Mouse (Mus musculus) hindbrain, embryonic 11.5 days (tissue): Measurements from ENCODE around the gene Dusp23. TPM values are rescaled to one million over a fixed set of nuclear protein-coding genes. Genes with fewer than 3 reads are reported as not detected.

Source experiments
- ATAC-seq: fragments of 200-750 bp; cut with Nextera tagmentation; 2 replicates; pipeline ENCODE4 v1.8.0; 2017; ENCODE audit warnings: mild to moderate bottlenecking, moderate TSS enrichment, moderate library complexity; ENCODE audit not compliant: low FRiP score
- DNase-seq: peaks from one replicate; pipeline ENCODE4 v3.0.0-alpha.2; 2015; ENCODE audit warnings: low spot score
- H3K27ac ChIP-seq: fragments of 300-500 bp; sonication (generic); 2 replicates; pipeline ENCODE4 v1.5.1; 2014; ENCODE audit warnings: mild to moderate bottlenecking, low read depth, low read length
- H3K27me3 ChIP-seq: fragments of 300-500 bp; sonication (generic); 2 replicates; pipeline ENCODE4 v1.6.1; 2014; ENCODE audit warnings: mild to moderate bottlenecking, low read length, moderate library complexity, mixed read lengths; ENCODE audit not compliant: control insufficient read depth, insufficient read depth
- H3K36me3 ChIP-seq: fragments of 300-500 bp; sonication (generic); 2 replicates; pipeline ENCODE4 v1.6.1; 2014; ENCODE audit warnings: mild to moderate bottlenecking, low read length, moderate library complexity, mixed read lengths; ENCODE audit not compliant: control insufficient read depth, insufficient read depth
- H3K4me1 ChIP-seq: fragments of 300-500 bp; sonication (generic); replicated peaks from 2 replicates; pipeline ENCODE4 v1.6.1; 2014; ENCODE audit warnings: low read length, mixed read lengths; ENCODE audit not compliant: control insufficient read depth, insufficient read depth
- H3K4me2 ChIP-seq: fragments of 300-500 bp; sonication (generic); replicated peaks from 2 replicates; pipeline ENCODE4 v1.6.1; 2014; ENCODE audit warnings: mild to moderate bottlenecking, low read depth, low read length
- H3K4me3 ChIP-seq: fragments of 300-500 bp; sonication (generic); 2 replicates; pipeline ENCODE4 v1.5.1; 2014; ENCODE audit warnings: low read depth, low read length
- H3K9ac ChIP-seq: fragments of 300-500 bp; sonication (generic); 2 replicates; pipeline ENCODE4 v1.6.1; 2014; ENCODE audit warnings: low read depth, low read length
- H3K9me3 ChIP-seq: fragments of 300-500 bp; sonication (generic); 2 replicates; pipeline ENCODE4 v1.6.1; 2016; ENCODE audit warnings: low read length; ENCODE audit not compliant: control insufficient read depth
- WGBS: fragments of 180-500 bp; shearing (Covaris S2); extraction: QIAGEN DNeasy Blood & Tissue Kit; methylation state at CpG from one replicate; pipeline ENCODE4 v1.1.7; 2014; 5-methylcytosine and 5-hydroxymethylcytosine counted together
- polyA plus RNA-seq: library from polyadenylated mRNA; unstranded; fragments of >200 nt; fragmentation: Nextera tagmentation; extraction: Ambion mirVana; gene quantifications from 2 replicates; pipeline ENCODE4 v1.2.1, GENCODE M21; 2014

The Dusp23 gene
- polyA plus RNA-seq, 1 experiment from 2014 or later: 9.4 TPM

GRCm38 (mm10) chr1:172590385-172590784, 42.4 kb downstream of the Dusp23 start, which contains the start of gene Slamf8:
Slamf8 (minus strand) TSS chr1:172590568.
- no peaks in the 10 kb centered on the region for H3K27me3 ChIP-seq
- H3K36me3 ChIP-seq: no peaks in the 10 kb centered on the region
- H3K9ac ChIP-seq: no peak within 1 kb of the TSS
- no peak within 1 kb of the TSS for H3K4me2 ChIP-seq
- ATAC-seq: no peak
- H3K4me1 ChIP-seq: no peaks in the 10 kb centered on the region
- no peak within 1 kb of the TSS for H3K27ac ChIP-seq
- DNase-seq: no peak
- H3K4me3 ChIP-seq: no peak within 1 kb of the TSS
- 87% methylated on average over 7 of the region's 7 CpGs for WGBS
- H3K9me3 ChIP-seq: no peaks in the 10 kb centered on the region

DNA sequence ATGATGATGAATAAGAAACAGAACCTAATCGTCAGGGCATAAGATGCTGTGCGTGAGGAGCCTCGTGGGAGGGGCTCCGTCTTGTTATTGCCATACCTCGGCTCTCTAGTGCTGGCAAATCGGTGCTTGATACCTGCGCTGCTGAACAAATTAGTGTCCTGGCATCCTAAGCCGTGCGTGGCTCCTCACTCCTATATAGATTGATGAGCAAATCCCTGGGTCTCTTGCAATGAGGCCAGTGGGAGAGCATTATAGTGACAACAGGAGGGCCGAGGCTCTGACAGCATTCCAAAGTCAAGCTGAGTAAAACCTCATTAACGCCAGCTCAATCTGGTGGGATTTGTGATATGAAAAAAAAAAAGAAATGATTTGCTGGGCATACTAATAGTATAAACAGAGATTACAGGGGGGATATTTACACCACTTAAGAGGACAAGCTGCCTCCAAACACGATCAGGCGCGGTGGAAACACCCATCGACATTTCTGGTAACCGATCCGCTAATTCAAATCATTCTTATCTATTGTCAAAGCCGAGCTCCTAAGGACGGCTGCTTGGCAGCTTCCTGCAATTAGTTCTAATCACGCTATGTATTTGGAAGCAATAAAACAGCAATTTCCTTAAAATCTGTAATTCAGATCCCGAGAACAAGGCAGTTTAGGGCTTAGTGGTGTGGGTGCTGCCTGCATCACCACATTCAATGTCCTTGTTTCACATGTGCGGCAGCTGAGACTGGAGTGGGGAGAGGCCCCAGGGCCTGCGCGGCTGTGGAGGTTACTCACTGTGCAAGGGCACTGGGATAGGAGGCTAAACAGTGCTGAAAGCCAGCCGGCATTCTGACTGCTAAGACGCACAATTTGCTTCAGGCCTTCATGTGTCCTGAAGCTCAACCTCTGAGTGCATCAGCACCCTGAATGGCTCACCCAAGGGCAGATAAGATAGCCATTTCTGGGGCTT, 46.9 kb downstream of the Dusp23 start:
- 36% methylated on average over 26 of the region's 26 CpGs for WGBS

DNA sequence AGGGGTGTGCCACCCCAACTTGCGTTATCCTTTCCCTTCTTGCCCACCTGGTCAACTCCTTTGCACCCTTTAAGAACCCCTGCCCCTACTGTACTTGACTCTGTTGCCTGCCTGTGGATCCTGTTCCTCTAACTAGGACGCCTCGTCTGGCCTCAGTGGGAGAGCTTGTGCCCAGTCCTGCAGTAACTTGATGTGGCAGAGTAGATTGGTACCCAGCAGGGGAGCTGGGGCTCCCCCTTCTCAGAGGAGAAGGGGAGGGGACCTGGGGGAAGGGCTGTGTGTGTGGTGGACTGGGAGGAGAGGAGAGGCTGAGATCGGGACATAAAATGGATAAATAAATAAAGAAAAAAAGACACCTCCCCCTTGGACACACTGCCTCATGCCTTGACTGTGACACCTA, 47.7 kb downstream of the Dusp23 start:
- Histone ChIP-seq H3K4me1 (no peaks in the 10 kb centered on the region), H3K27ac (no peak overlapping the region), H3K27me3 (no peaks in the 10 kb centered on the region), H3K9me3 (no peaks in the 10 kb centered on the region), H3K9ac (no peak overlapping the region), H3K4me2 (no peak overlapping the region), H3K4me3 (no peak overlapping the region), H3K36me3 (no peaks in the 10 kb centered on the region)
- DNase-seq (no peak), ATAC-seq (no peak; the same call in 1 of the 2 replicates)
- 51% methylated on average over 4 of the region's 4 CpGs for WGBS

More for the DNA sequence above, 46.9 kb downstream of the Dusp23 start:
- no peaks in the 10 kb centered on the region for H3K9me3 ChIP-seq
- H3K4me3 ChIP-seq: no peak overlapping the region
- DNase-seq: peak; percentile 33
- H3K27ac ChIP-seq: no peak overlapping the region
- no peaks in the 10 kb centered on the region for H3K36me3 ChIP-seq
- no peaks in the 10 kb centered on the region for H3K27me3 ChIP-seq
- ATAC-seq: peak; percentile 68; the same call in 1 of the 2 replicates
- H3K4me2 ChIP-seq: no peak overlapping the region
- H3K9ac ChIP-seq: no peak overlapping the region
- H3K4me1 ChIP-seq: no peaks in the 10 kb centered on the region

DNA sequence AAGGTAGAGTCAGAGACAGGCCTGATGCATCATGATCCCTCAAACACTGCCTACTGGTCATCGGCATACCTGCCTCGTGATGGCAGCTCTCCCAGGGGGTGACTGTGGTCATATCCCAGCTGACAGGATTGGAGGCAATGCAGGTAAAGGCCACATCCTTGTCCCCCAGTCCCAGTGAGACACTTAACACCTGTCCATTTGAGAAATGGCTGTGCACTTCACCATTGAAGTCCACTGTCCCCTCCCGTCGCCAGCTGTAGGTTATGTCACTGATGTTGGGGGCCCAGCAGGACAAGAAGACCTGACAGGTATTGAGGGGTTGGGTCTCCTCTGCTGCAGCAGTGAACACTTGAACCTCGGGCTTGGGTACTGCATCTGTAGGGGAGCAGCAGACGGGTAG, 48.5 kb downstream of the Dusp23 start:
- Histone ChIP-seq H3K36me3 (no peaks in the 10 kb centered on the region), H3K9ac (no peak overlapping the region), H3K4me2 (no peak overlapping the region), H3K9me3 (no peaks in the 10 kb centered on the region), H3K27ac (no peak overlapping the region), H3K27me3 (no peaks in the 10 kb centered on the region), H3K4me1 (no peaks in the 10 kb centered on the region), H3K4me3 (no peak overlapping the region)
- DNase-seq (no peak), ATAC-seq (no peak)
- 86% methylated on average over 6 of the region's 6 CpGs for WGBS

GRCm38 (mm10) chr1:172582436-172582835, 50.3 kb downstream of the Dusp23 start:
- WGBS: 85% methylated on average over 8 of the region's 8 CpGs
- Histone ChIP-seq H3K9me3 (no peaks in the 10 kb centered on the region), H3K27me3 (no peaks in the 10 kb centered on the region), H3K4me1 (no peaks in the 10 kb centered on the region), H3K27ac (no peak overlapping the region), H3K9ac (no peak overlapping the region), H3K36me3 (no peaks in the 10 kb centered on the region), H3K4me2 (no peak overlapping the region), H3K4me3 (no peak overlapping the region)
- DNase-seq: no peak
- ATAC-seq: no peak

Other genes starting within 250 kb of the Dusp23 start
- gene Slamf9, start 157.6 kb downstream of the Dusp23 start, polyA plus RNA-seq: 0.34 and 0.40 TPM in 2 replicates
- gene Igsf9, start 151.2 kb downstream of the Dusp23 start, polyA plus RNA-seq: 38.3 and 47.8 TPM in 2 replicates
- 41.1 and 43.4 TPM in 2 replicates for gene Tagln2, start 132.9 kb downstream of the Dusp23 start, polyA plus RNA-seq
- 3.7 and 4.8 TPM in 2 replicates for gene Cfap45, start 112.2 kb downstream of the Dusp23 start, polyA plus RNA-seq
- gene Vsig8, start 77.0 kb downstream of the Dusp23 start, polyA plus RNA-seq: not detected in 2 replicates
- not detected in 2 replicates for gene Slamf8, start 42.4 kb downstream of the Dusp23 start, polyA plus RNA-seq
- 0.22 and 0.35 TPM in 2 replicates for gene Fcrl6, start 30.4 kb downstream of the Dusp23 start, polyA plus RNA-seq
- 0.28 TPM in 1 of 2 replicates, not detected in the other for gene Crp, start 65.1 kb upstream of the Dusp23 start, polyA plus RNA-seq